Comparison of ENCODE assay signal across 15 mouse cellular contexts in genomic region chr9:102734739-102735075, GRCm38 (mm10). TPM values are rescaled to one million over a fixed set of nuclear protein-coding genes. Genes with fewer than 3 reads are reported as not detected.
DNase-seq lines count a peak whose midpoint lies in the region; ATAC-seq and TF ChIP-seq lines count a peak whose summit lies in the region.
"Had no signal": no experiment of that assay in that cellular context is flagged by ENCODE, and none has a peak within 500 bp of the region (broad histone marks: within the 10 kb centered on the region; RNA-seq: fewer than 3 reads in every experiment).

No protein-coding gene starts in this region.

- DNase-seq in midbrain, embryonic 11.5 days (ENCODE audit: low spot score, missing footprints): peak; percentile 83
- DNase-seq in kidney, adult 8-10 months: peak; percentile 70 to 94
- peak; percentile 74 for DNase-seq in stomach, postnatal 0 days (ENCODE audit: low spot score)
- no peak for DNase-seq in right cerebral cortex, postnatal 14 days
- DNase-seq in adrenal gland, postnatal 10 days: no peak
- DNase-seq in frontal cortex, postnatal 36 days (ENCODE audit: low spot score in 2 of 2): no peak
- DNase-seq: gastrocnemius, postnatal 14 days; heart, postnatal 14 days; left cerebral cortex, postnatal 4 days; midbrain, embryonic 14.5 days had no signal

- 68% methylated on average over 1 of the region's 1 CpGs for WGBS in midbrain, embryonic 11.5 days
- 83% methylated on average over 1 of the region's 1 CpGs for WGBS in midbrain, embryonic 16.5 days
- 33% methylated on average over 1 of the region's 1 CpGs for WGBS in liver, embryonic 16.5 days (ENCODE audit: insufficient replicate concordance)
- 38% methylated on average over 1 of the region's 1 CpGs for WGBS in stomach, postnatal 0 days

- H3K9me3 ChIP-seq in midbrain, embryonic 11.5 days (ENCODE audit: control insufficient read depth, low read length): no peaks in the 10 kb centered on the region
- no peaks in the 10 kb centered on the region for H3K9me3 ChIP-seq in midbrain, embryonic 16.5 days (replicated peaks; ENCODE audit: control insufficient read depth, low read length, poor library complexity, severe bottlenecking)
- H3K9me3 ChIP-seq in liver, embryonic 16.5 days (replicated peaks; ENCODE audit: control insufficient read depth, low read length): no peaks in the 10 kb centered on the region
- no peaks in the 10 kb centered on the region for H3K9me3 ChIP-seq in stomach, postnatal 0 days (ENCODE audit: control insufficient read depth, low read length)
- H3K9me3 ChIP-seq: neural tube, embryonic 13.5 days had no signal

- no peak for TF ChIP-seq EP300 in stomach, postnatal 0 days (optimal IDR thresholded peaks at IDR 0.05)

- H3K27ac ChIP-seq in midbrain, embryonic 11.5 days (ENCODE audit: low read depth, low read length): no peak overlapping the region
- H3K27ac ChIP-seq in midbrain, embryonic 16.5 days (ENCODE audit: low read length): no peak overlapping the region
- H3K27ac ChIP-seq in liver, embryonic 16.5 days (ENCODE audit: low read length): peak overlapping the region; percentile 57
- H3K27ac ChIP-seq in stomach, postnatal 0 days (replicated peaks): peak overlapping the region; percentile 88
- H3K27ac ChIP-seq: neural tube, embryonic 13.5 days had no signal

- no peak overlapping the region for H3K4me3 ChIP-seq in midbrain, embryonic 11.5 days (ENCODE audit: low read depth, low read length)
- no peak overlapping the region for H3K4me3 ChIP-seq in midbrain, embryonic 16.5 days (ENCODE audit: low read depth, low read length)
- no peak overlapping the region for H3K4me3 ChIP-seq in liver, embryonic 16.5 days (ENCODE audit: low read depth, low read length)
- no peak overlapping the region for H3K4me3 ChIP-seq in stomach, postnatal 0 days (ENCODE audit: low read depth, low read length)
- H3K4me3 ChIP-seq: neural tube, embryonic 13.5 days had no signal

- no peak overlapping the region for H3K9ac ChIP-seq in midbrain, embryonic 11.5 days (ENCODE audit: low read length)
- no peak overlapping the region for H3K9ac ChIP-seq in midbrain, embryonic 16.5 days (ENCODE audit: low read depth, low read length)
- H3K9ac ChIP-seq in liver, embryonic 16.5 days (ENCODE audit: low read depth, low read length): no peak overlapping the region
- H3K9ac ChIP-seq in stomach, postnatal 0 days (ENCODE audit: low read length): peak overlapping the region; percentile 18; the same call in 1 of the 2 replicates
- H3K9ac ChIP-seq: neural tube, embryonic 13.5 days had no signal

- ATAC-seq in midbrain, embryonic 11.5 days (ENCODE audit: low FRiP score): no peak
- ATAC-seq in midbrain, embryonic 16.5 days: no peak
- peak; percentile 62 for ATAC-seq in liver, embryonic 16.5 days (ENCODE audit: low read depth)
- peak; percentile 81 for ATAC-seq in stomach, postnatal 0 days (ENCODE audit: low FRiP score, low TSS enrichment)
- ATAC-seq: activated CD4-positive, CD25-positive, alpha-beta regulatory T cell, adult 4 months; inflammation-experienced regulatory T-cells, adult 6 months had no signal

- H3K4me2 ChIP-seq in midbrain, embryonic 11.5 days: no peak overlapping the region
- H3K4me2 ChIP-seq in midbrain, embryonic 16.5 days (ENCODE audit: low read length): no peak overlapping the region
- H3K4me2 ChIP-seq in liver, embryonic 16.5 days (ENCODE audit: low read depth, low read length): no peak overlapping the region
- H3K4me2 ChIP-seq in stomach, postnatal 0 days (replicated peaks; ENCODE audit: low read depth): no peak overlapping the region
- H3K4me2 ChIP-seq: neural tube, embryonic 13.5 days had no signal

- H3K4me1 ChIP-seq in midbrain, embryonic 11.5 days (ENCODE audit: control insufficient read depth, insufficient read depth, low read length): no peaks in the 10 kb centered on the region; the same call in 1 of the 2 replicates
- no peaks in the 10 kb centered on the region for H3K4me1 ChIP-seq in midbrain, embryonic 16.5 days (ENCODE audit: control insufficient read depth, insufficient read depth, low read length)
- H3K4me1 ChIP-seq in liver, embryonic 16.5 days (ENCODE audit: control insufficient read depth, low read depth, low read length): peaks cover 15% of the 10 kb centered on the region
- peaks cover 2% of the 10 kb centered on the region; the same call in 1 of the 2 replicates for H3K4me1 ChIP-seq in stomach, postnatal 0 days (replicated peaks; ENCODE audit: control insufficient read depth, insufficient read depth)

- H3K27me3 ChIP-seq in midbrain, embryonic 11.5 days (ENCODE audit: control insufficient read depth, insufficient read depth, low read length): no peaks in the 10 kb centered on the region
- no peaks in the 10 kb centered on the region for H3K27me3 ChIP-seq in midbrain, embryonic 16.5 days (ENCODE audit: control insufficient read depth, insufficient read depth, low read depth, low read length)
- H3K27me3 ChIP-seq in liver, embryonic 16.5 days (ENCODE audit: control insufficient read depth, insufficient read depth, low read depth, low read length): no peaks in the 10 kb centered on the region
- no peaks in the 10 kb centered on the region for H3K27me3 ChIP-seq in stomach, postnatal 0 days (ENCODE audit: control insufficient read depth, insufficient read depth, low read length)
- H3K27me3 ChIP-seq: neural tube, embryonic 13.5 days had no signal

- TF ChIP-seq CTCF in stomach, postnatal 0 days (IDR thresholded peaks at IDR 0.05; ENCODE audit: low read depth): no peak

- H3K36me3 ChIP-seq in midbrain, embryonic 11.5 days (ENCODE audit: control insufficient read depth, insufficient read depth, low read length): peaks cover 31% of the 10 kb centered on the region
- peaks cover 39% of the 10 kb centered on the region for H3K36me3 ChIP-seq in midbrain, embryonic 16.5 days (ENCODE audit: control insufficient read depth, insufficient read depth, low read length)
- peaks cover 4% of the 10 kb centered on the region; the same call in 1 of the 2 replicates for H3K36me3 ChIP-seq in liver, embryonic 16.5 days (ENCODE audit: control insufficient read depth, insufficient read depth)
- peaks cover 30% of the 10 kb centered on the region for H3K36me3 ChIP-seq in stomach, postnatal 0 days (ENCODE audit: control insufficient read depth, insufficient read depth, low read length)

RNA-seq across cellular contexts. Expression of gene Amotl2, which starts 18.2 kb away (rescaled TPM):
- 47.0 and 58.0 TPM in 2 replicates for polyA plus RNA-seq in midbrain, embryonic 11.5 days (2014; fragmentation: Nextera tagmentation; extraction: Ambion mirVana)
- 58.4 and 62.9 TPM in 2 replicates for polyA plus RNA-seq in midbrain, embryonic 16.5 days (2015; fragmentation: Nextera tagmentation; extraction: Ambion mirVana)
- polyA plus RNA-seq in liver, embryonic 16.5 days (2015; fragmentation: Nextera tagmentation; extraction: Ambion mirVana): 5.0 and 5.4 TPM in 2 replicates
- 18.6 and 22.7 TPM in 2 replicates for polyA plus RNA-seq in stomach, postnatal 0 days (2015; fragmentation: Nextera tagmentation; extraction: Ambion mirVana)
- total RNA-seq in adrenal gland, postnatal 10 days (2021): 100 to 1,000 TPM; 101 to 154 TPM
- polyA plus RNA-seq: activated CD4-positive, CD25-positive, alpha-beta regulatory T cell, adult 4 months had no signal

Comparison
In these comparisons a context has a peak if more than half of its experiments do, and no peak if none do; other contexts are left out.
1. ATAC-seq: peak in liver, embryonic 16.5 days (single experiment) and stomach, postnatal 0 days (single experiment); none in midbrain, embryonic 11.5 days (single experiment) and midbrain, embryonic 16.5 days (single experiment).
2. DNase-seq: peak in midbrain, embryonic 11.5 days (single experiment), kidney, adult 8-10 months (2 of 2) and stomach, postnatal 0 days (single experiment); none in right cerebral cortex, postnatal 14 days (single experiment), adrenal gland, postnatal 10 days (single experiment) and frontal cortex, postnatal 36 days (0 of 2).
3. H3K27ac ChIP-seq: peak in liver, embryonic 16.5 days (single experiment) and stomach, postnatal 0 days (single experiment); none in midbrain, embryonic 11.5 days (single experiment) and midbrain, embryonic 16.5 days (single experiment).